Mouse (Mus musculus) kidney, postnatal 0 days (tissue): ENCODE data around the gene Psmd3. TPM values are rescaled to one million over a fixed set of nuclear protein-coding genes. Genes with fewer than 3 reads are reported as not detected.
A peak's percentile ranks its signal among the peaks of the same experiment; 100 is the strongest.

Experiments
- ATAC-seq: fragments of 200-750 bp; cut with Nextera tagmentation; replicated peaks from 2 replicates; pipeline ENCODE4 v1.8.0; 2017; ENCODE audit warnings: low read depth, moderate number of reproducible peaks, moderate TSS enrichment, moderate library complexity; ENCODE audit not compliant: low FRiP score
- DNase-seq: peaks from one replicate; pipeline ENCODE4 v3.0.0-alpha.2; 2016; ENCODE audit warnings: low spot score
- H3K27ac ChIP-seq: fragments of 300-500 bp; sonication (generic); 2 replicates; pipeline ENCODE4 v1.5.1; 2014; ENCODE audit warnings: mild to moderate bottlenecking
- H3K27me3 ChIP-seq: fragments of 300-500 bp; sonication (generic); 2 replicates; pipeline ENCODE4 v1.6.1; 2014; ENCODE audit warnings: low read length, mixed read lengths; ENCODE audit not compliant: insufficient read depth
- H3K36me3 ChIP-seq: fragments of 300-500 bp; sonication (generic); 2 replicates; pipeline ENCODE4 v1.6.1; 2014; ENCODE audit warnings: low read length, mixed read lengths; ENCODE audit not compliant: insufficient read depth
- H3K4me1 ChIP-seq: fragments of 300-500 bp; sonication (generic); replicated peaks from 2 replicates; pipeline ENCODE4 v1.6.1; 2014; ENCODE audit warnings: antibody characterized with exemption, low read length, mixed read lengths; ENCODE audit not compliant: insufficient read depth
- H3K4me2 ChIP-seq: fragments of 300-500 bp; sonication (generic); 2 replicates; pipeline ENCODE4 v1.6.1; 2014; ENCODE audit warnings: mild to moderate bottlenecking, low read length, moderate library complexity, mixed read lengths
- H3K4me3 ChIP-seq: fragments of 300-500 bp; sonication (generic); replicated peaks from 2 replicates; pipeline ENCODE4 v1.5.1; 2014; ENCODE audit warnings: low read depth, low read length
- H3K9ac ChIP-seq: fragments of 300-500 bp; sonication (generic); 2 replicates; pipeline ENCODE4 v1.6.1; 2014; ENCODE audit warnings: low read depth, low read length
- H3K9me3 ChIP-seq: fragments of 300-500 bp; sonication (generic); replicated peaks from 2 replicates; pipeline ENCODE4 v1.6.1; 2016; ENCODE audit warnings: low read length, inconsistent platforms, mixed read lengths
- CTCF ChIP-seq: IDR thresholded peaks from 2 replicates; pipeline ENCODE4 v1.5.1; 2016; ENCODE audit warnings: antibody characterized with exemption, low read depth, mild to moderate bottlenecking, moderate library complexity
- WGBS: fragments of 180-500 bp; shearing (Covaris S2); extraction: QIAGEN DNeasy Blood & Tissue Kit; methylation state at CpG from one replicate; pipeline ENCODE4 v1.1.7; 2014; 5-methylcytosine and 5-hydroxymethylcytosine counted together
- polyA plus RNA-seq: library from polyadenylated mRNA; unstranded; fragments of >200 nt; fragmentation: Nextera tagmentation; extraction: Ambion mirVana; gene quantifications from 2 replicates; pipeline ENCODE4 v1.2.1, GENCODE M21; 2015

Psmd3 gene
- polyA plus RNA-seq, 1 experiment from 2014 or later: 234 TPM

DNA sequence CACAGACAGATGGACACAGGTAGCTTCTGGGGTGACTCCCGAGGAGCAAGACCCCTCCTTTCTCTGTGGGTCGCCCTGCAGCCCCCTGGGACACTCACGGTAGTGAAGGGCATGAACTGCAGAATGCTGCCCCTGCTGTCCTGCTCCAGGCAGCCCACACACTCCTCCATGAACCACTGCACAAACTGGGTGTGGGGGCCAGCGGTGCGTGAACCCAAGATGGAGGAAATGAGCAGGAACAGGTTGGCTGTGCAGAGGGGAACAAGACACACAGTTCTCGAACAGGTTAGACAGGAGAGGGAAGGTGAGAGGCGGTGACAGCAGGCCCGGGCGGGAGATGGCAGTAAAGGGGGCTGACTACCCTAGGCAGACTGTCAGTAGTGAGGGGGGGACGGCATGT, 22.7 kb downstream of the Psmd3 start:
- Histone ChIP-seq H3K4me1 (peaks cover 42% of the 10 kb centered on the region), H3K27ac (peak overlapping the region; percentile 70), H3K27me3 (no peaks in the 10 kb centered on the region), H3K9ac (no peak overlapping the region), H3K36me3 (0 out of 2 replicates have a peak, but pooled peaks cover 13% of the 10 kb centered on the region), H3K4me3 (no peak overlapping the region), H3K9me3 (no peaks in the 10 kb centered on the region), H3K4me2 (0 out of 2 replicates have a peak overlapping the region, but pooled peaks have one; percentile 5)
- TF ChIP-seq CTCF: peak; percentile 37; the same call in 1 of the 2 replicates
- 48% methylated on average over 10 of the region's 10 CpGs for WGBS
- ATAC-seq: no peak
- DNase-seq: peak; percentile 62

DNA sequence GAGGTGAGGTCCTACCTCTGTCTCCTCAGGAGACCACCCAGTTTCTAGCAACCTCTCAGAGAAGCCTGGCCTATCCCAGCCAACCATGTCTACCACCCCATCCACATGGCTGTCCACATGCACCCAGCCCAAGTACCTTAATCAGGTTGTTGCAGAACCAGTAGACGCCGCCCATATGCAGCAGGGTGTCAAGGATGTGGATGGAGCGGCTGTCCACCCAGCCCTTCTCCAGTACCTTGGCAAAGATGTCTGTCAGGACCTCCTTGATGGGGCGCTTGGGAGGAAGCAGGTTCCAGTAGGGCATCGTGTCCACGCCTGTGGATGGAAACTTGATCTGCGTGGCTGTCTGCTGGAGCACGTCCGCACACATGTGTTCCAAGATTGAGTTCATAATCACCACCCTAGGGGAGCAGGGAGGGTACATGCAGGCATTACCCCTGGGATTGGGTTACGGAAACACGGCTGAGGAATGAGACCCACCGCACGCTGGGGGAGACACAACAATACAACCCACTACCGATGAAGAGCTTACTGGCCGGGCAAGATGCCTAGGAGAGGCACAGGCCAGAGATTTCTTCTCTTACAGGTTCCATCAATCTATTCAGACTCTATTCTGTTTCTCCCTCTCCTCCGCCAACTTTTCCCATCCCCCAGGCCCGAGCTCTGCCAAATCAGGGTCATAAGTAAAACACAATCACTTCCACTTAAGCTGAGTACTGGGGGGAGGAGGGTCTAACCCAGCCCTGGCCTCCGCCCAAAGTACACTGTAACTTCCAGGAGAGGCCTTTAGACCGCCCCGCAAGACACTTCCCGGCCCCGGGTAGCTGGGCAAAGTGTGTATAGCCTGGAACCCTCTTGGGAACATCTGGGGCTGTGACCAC, 25.3 kb downstream of the Psmd3 start:
- H3K4me2 ChIP-seq: peak overlapping the region; percentile 8
- 0 out of 2 replicates have a peak, but pooled peaks cover 22% of the 10 kb centered on the region for H3K36me3 ChIP-seq
- H3K27me3 ChIP-seq: no peaks in the 10 kb centered on the region
- WGBS: 45% methylated on average over 22 of the region's 22 CpGs
- H3K4me3 ChIP-seq: no peak overlapping the region
- DNase-seq (peak; percentile 82), ATAC-seq (0 out of 2 replicates have a peak, but pooled peaks have one; percentile 20)
- peaks cover 51% of the 10 kb centered on the region for H3K4me1 ChIP-seq
- H3K9ac ChIP-seq: peak overlapping the region; percentile 23; the same call in 1 of the 2 replicates
- H3K9me3 ChIP-seq: no peaks in the 10 kb centered on the region
- peak overlapping the region; percentile 85 for H3K27ac ChIP-seq
- TF ChIP-seq CTCF: no peak

DNA sequence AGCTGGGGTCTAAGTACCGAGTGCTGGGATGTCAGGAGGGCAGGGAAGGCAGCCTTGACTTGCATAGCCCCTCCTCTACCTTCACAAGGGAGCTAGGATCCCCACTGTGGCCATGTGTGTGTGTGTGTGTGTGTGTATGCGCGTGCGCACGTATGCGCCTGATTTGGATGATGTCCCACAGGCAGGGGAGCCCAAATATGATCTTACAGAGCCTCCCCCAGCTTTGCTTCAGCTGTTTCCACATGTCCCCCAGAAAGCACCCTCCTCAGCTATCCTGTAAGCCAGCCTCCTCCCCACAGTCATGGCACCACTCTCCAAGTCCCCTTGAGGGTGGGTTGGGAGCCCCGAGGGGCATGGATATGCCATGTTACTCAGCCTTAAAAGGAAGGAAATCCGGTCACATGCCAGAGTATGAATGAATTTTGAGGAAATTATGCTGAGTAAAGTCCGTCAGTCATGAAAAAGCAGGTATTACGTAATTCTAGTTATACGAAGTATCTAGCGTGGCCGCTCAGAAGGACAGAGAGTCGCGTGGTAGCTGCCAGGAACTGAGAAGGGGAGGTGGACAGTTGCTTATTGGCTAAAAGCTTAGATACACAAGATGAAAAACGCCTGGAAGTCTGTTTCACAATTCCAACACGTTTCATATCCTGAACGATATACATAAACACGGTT, 26.1 kb downstream of the Psmd3 start:
- Histone ChIP-seq H3K4me1 (peaks cover 51% of the 10 kb centered on the region), H3K27me3 (no peaks in the 10 kb centered on the region), H3K36me3 (0 out of 2 replicates have a peak, but pooled peaks cover 28% of the 10 kb centered on the region), H3K9me3 (no peaks in the 10 kb centered on the region), H3K4me2 (peak overlapping the region; percentile 8), H3K27ac (peak overlapping the region; percentile 85), H3K9ac (peak overlapping the region; percentile 23; the same call in 1 of the 2 replicates), H3K4me3 (no peak overlapping the region)
- no peak for TF ChIP-seq CTCF
- DNase-seq: peak; percentile 77
- no peak for ATAC-seq
- 46% methylated on average over 19 of the region's 19 CpGs for WGBS

DNA sequence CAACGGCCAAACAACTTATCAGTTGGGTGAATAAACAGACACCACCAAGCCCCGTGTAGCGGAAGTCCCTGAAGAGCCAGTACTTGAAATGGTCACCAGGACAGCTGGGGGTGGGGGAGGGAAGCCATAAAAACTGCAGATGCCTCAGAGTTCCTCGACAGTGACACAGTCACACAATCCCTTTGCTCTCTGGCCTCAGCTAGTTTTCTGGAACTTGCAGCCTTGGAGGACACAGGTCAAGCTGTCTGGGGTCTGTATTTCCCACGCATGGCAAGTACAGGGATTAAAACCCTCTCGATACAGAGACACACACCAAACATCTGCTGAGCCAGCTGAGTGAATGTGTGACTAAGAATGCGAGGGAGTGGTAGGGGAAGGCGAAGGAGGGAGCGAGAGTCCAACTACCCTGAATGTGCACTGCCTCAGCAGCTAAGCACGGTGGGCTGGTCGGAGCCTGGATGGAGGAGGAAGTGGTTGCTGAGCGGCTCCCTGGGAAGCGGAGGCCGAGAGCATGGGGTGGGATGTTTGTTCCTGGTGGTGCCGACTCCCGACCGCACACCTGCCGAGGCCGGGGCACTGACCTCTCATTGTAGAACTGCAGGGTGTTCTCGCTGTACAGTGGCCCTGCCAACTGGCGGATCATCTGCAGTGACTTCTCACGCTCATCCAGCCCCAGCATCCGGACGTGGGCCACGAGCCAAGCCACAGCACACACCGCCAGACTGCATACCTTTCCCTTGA, 26.8 kb downstream of the Psmd3 start:
- Histone ChIP-seq H3K36me3 (0 out of 2 replicates have a peak, but pooled peaks cover 31% of the 10 kb centered on the region), H3K9me3 (no peaks in the 10 kb centered on the region), H3K27ac (peak overlapping the region; percentile 85), H3K9ac (0 out of 2 replicates have a peak overlapping the region, but pooled peaks have one; percentile 31), H3K4me3 (no peak overlapping the region), H3K27me3 (no peaks in the 10 kb centered on the region), H3K4me2 (peak overlapping the region; percentile 8; the same call in 1 of the 2 replicates), H3K4me1 (peaks cover 53% of the 10 kb centered on the region)
- TF ChIP-seq CTCF: no peak
- ATAC-seq: peak; percentile 57
- 17% methylated on average over 26 of the region's 26 CpGs for WGBS
- peak; percentile 86 for DNase-seq

DNA sequence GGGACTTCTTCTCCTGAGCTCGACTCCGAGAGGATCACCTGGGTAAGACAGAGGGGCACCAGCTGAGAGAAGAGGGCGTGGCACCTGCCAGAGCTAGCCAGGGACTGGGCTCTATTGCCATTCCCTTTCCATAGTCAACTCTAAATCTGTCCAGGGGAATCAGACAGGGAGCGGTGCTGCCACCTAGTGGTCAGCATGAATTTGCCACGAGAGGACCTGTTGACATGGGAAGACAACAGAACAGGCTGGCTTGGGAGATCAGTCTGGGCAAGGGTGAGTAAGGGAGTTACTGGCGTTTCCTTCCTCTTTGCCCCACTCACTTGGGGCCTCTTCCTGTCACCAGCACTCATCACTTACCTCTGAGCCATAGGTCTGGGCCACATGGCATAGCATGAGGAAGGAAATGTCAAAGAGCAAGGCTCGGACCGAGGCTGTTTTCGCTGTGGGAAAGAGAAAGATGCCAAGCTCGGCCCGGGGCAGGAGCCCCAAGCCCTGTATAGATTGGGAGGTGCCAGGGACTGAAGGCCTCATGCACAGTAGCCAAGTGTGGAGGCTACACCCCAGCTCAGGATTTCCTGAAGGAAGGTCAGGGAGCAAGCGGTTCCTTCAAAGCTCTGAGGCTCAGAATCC, 28.2 kb downstream of the Psmd3 start:
- Histone ChIP-seq H3K9ac (0 out of 2 replicates have a peak overlapping the region, but pooled peaks have one; percentile 1), H3K9me3 (no peaks in the 10 kb centered on the region), H3K27ac (peak overlapping the region; percentile 85), H3K4me3 (no peak overlapping the region), H3K4me1 (peaks cover 43% of the 10 kb centered on the region), H3K4me2 (no peak overlapping the region; the same call in 1 of the 2 replicates), H3K36me3 (0 out of 2 replicates have a peak, but pooled peaks cover 22% of the 10 kb centered on the region), H3K27me3 (no peaks in the 10 kb centered on the region)
- peak; percentile 23 for ATAC-seq
- DNase-seq: peak; percentile 94
- peak; percentile 97 for TF ChIP-seq CTCF
- 38% methylated on average over 12 of the region's 12 CpGs for WGBS
